Mouse (Mus musculus): Measurements from ENCODE around the gene Tdp2.
"Not testable (repeated sequence)": the region's sequence is repeated elsewhere in the genome, so short reads cannot be mapped to it uniquely, and the experiment has no call there.

Tdp2 gene

GRCm38 (mm10) chr13:24824647-24825046, 6.8 kb upstream of the Tdp2 start:
- no peak for DNase-seq (ENCODE audit: low spot score in 2 of 2)

DNA sequence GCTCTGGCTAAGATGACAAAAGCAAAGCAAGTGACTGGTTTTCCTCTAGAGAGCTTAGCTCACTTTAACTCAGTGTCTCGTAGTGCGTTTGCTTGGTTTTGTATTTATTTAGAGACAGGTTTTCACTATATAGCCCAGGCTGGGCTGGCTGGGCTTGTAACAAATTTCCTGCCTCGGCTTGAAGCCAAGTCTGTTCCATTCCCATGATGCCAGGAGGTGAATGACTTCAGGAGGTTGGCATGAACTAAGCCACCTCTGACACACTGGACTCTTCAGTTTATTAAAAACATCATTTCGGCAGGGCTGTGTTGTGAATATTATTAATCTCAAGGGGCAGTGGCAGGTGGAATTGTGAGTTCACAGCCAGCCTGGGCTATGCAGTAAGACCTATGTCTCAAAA, 5.9 kb upstream of the Tdp2 start:
- no peak for DNase-seq (ENCODE audit: low spot score in 2 of 2)

DNA sequence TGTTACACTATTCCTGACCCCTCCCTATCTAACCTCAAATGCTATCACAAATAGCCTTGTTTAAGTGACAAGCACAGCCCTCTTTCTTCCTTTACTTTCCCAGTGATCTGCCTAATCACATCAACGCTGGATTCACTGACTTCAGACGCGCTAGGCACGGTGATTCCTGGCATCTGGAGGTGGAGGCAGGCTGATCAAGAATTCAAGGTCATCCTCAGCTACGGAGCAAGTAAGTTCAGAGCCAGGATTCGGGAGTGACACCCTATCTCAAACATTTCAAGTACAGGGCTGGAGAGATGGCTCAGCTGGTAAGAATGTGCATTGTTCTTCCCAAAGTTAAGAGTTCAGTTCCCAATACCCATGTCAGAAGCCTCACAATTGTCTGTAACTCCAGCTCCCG, 5.4 kb upstream of the Tdp2 start:
- no peak for DNase-seq (ENCODE audit: low spot score in 2 of 2)

DNA sequence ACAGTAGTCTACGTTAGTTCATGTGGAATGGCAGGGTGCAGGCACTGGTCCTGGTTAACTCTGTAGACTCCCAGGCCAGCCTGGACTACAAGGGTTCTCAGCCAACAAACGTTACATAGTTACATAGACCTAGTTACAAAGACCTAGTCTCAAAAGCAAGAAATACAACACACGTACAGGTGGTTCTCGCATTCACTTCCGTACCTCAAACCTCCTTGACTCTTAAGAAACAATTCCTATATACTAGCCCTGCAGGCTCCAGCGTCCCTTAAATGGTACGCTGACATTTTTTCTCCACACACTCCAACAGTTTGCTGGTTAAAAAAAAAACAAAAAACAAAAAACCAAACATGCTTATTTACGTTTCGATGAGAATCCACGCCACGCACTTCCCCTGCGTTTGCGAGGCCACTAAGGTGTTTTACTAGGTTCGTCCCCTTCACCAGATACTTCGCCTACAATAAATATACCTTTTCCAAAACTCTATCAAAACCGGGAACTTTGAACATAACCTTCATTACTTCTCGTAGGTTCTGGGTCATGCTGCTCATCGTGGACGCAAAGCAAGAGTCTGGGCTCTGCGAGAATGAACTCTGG, 625 bp upstream of the Tdp2 start:
- no peak for DNase-seq (ENCODE audit: low spot score in 2 of 2)

GRCm38 (mm10) chr13:24832131-24832810, 792 bp downstream of the Tdp2 start:
- DNase-seq (ENCODE audit: low spot score in 2 of 2): no peak

DNA sequence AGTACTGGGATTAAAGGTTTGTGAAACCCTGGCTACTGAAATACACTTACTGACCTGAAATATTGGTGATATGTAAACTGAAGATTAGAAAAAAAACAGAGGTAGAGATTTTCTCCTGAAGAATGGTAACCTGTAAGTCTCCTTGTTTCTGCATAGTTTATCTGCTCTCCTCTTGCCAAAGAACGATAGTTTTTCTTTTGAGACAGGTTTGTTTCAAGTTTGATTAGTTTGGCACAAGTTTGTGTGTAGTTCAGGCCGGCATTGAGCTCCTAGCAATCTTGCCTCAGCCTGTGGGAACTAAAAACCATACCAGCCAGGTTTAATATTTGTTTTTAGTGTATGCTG, 1.3 kb downstream of the Tdp2 start:
- no peak for DNase-seq (ENCODE audit: low spot score in 2 of 2)

DNA sequence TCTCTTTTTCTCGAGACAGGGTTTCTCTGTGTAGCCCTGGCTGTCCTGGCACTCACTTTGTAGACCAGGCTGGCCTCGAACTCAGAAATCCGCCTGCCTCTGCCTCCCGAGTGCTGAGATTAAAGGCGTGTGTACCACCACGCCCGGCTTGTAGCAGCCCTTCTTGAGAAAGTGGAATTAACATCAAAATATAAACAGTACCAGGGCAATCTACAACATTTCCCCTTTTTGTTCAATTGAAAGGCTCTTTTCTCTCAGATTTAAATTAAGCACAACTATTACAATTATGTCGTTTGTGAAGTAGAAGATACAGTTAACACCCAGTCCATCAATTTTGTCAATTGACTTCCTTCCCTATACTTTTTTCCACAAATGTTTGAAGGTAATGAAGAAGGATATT, 6.3 kb downstream of the Tdp2 start:
- DNase-seq (ENCODE audit: low spot score in 2 of 2): not testable (repeated sequence)

DNA sequence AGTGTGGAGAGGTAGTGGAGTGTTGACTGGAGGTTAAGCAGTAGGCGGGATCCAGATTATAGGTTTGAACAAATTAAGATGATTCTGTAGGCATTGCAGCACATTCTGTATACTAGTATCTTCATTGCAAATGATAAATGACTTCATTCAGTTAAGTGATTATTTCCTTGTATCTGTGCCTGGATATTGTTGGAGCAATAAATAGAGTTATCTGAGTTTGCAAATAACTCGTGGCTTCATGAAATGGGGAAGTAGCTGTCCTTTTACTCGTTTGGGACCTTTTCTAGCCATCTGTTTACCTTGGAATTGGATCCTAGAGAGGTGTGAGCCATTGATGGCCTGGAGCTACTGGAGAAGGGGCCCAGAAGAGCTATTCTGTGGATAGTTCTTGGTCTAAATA, 8.4 kb downstream of the Tdp2 start:
- DNase-seq (ENCODE audit: low spot score in 2 of 2): no peak

DNA sequence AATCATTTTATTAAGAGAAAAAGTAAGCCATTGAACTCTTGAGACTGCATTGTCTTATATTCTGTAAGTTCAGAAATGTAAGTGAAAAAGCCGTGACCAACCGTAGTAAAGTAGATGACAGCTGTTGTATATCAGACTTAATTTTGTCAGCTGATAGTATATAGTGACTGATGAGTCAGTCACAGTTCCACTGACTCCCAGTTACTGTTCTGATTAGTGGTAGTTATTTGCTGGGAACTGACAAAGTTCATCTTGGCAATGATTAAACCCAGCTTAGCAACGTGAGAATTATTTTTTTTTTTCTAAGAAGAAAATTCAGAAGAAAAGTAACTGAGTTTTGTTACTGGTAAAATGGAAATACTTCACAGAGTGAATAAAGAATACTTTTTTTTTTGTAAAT, 10.2 kb downstream of the Tdp2 start:
- no peak for DNase-seq (ENCODE audit: low spot score in 2 of 2)

- no peak for DNase-seq (ENCODE audit: low spot score in 2 of 2)
These were observed 13.8 kb downstream of the Tdp2 start, which contains the start of gene D130043K22Rik for GRCm38 (mm10) chr13:24844983-24845955. TSS of gene D130043K22Rik (plus strand) at chr13:24845135.

- DNase-seq (ENCODE audit: low spot score in 2 of 2): no peak
These were observed 17.8 kb downstream of the Tdp2 start for GRCm38 (mm10) chr13:24849318-24849717.

GRCm38 (mm10) chr13:24851989-24852388, 20.5 kb downstream of the Tdp2 start:
- no peak for DNase-seq (ENCODE audit: low spot score in 2 of 2)

GRCm38 (mm10) chr13:24852570-24852969, 21.1 kb downstream of the Tdp2 start:
- DNase-seq (ENCODE audit: low spot score in 2 of 2): no peak

DNA sequence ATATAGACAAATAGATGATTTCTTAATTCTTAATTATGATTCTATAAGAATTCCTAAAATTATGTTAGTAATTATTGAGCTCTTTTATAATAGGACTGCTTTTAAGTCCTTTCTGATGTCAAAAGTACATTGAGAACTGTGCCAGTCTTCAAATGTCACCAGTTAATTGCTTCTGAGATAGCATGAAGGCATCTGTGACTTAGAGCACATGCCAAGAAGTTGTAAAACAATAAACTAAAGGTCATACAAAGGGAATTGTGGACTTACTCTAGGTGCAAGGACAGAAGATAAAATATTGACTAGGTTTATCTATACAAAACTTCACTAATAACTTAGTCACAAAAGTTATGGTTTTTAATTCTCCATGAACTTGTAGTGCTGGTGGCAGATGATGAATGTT, 27.6 kb downstream of the Tdp2 start:
- no peak for DNase-seq (ENCODE audit: low spot score in 2 of 2)

DNA sequence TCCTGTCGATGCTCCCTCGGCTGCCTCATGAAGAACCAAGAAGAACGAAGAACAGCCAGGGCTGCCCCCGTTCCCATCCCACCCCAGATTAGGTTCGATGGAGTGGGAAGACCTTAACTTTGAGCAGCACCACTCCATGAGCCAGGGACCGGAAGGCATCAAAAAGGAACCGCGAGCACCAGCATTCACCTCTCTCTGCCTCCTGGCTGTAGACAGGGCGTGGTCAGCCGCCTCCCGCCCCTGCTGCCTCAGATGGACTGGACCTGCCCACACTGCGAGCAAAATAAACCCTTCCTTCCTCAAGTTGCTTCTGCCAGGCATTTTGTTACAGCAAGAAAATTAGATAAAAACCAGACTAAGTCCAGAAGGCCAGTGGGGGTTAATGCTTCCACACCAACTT, 29.6 kb downstream of the Tdp2 start:
- no peak for DNase-seq (ENCODE audit: low spot score in 2 of 2)

DNA sequence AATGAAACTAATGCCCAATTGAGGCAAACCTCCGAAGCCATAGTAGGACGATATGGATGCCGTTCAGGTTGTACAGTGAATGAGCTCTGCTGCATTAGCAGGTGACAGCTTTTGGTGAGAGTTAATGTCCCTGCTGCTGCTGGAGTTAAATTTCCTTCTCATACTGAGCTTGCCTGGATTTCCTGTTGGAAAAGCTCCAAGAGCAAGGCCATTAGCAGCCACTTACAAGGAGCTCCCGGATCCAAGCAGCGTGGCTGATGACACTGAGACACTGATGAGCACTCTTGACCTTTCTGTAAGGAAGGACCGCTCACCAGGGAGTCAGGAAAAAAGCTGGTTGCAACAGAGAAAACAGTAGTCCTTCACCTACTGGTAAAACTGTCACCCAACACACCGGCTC, 30.5 kb downstream of the Tdp2 start:
- no peak for DNase-seq (ENCODE audit: low spot score in 2 of 2)

DNA sequence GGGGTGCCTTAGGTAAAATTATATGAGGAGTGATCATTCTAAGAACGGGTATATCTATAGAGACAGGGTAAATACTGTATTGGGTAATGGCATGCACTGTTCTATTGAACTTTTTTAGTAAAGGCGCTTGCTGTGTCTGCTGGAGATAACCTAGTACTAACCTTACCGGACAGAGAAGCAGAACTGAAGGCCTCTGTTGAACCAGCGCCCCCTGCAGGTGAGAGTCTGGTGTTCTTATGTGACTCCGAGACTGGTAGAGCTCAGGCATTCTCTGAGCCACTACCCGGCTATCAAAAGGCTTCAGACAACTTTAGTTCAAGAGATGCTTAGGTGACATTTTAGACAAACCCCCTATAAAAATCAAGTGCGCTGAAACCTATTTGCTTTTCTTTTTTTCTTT, 31.0 kb downstream of the Tdp2 start:
- DNase-seq (ENCODE audit: low spot score in 2 of 2): peak; percentile 47 to 85

- no peak for DNase-seq (ENCODE audit: low spot score in 2 of 2)
These were observed 35.2 kb downstream of the Tdp2 start for GRCm38 (mm10) chr13:24866430-24867402.

DNA sequence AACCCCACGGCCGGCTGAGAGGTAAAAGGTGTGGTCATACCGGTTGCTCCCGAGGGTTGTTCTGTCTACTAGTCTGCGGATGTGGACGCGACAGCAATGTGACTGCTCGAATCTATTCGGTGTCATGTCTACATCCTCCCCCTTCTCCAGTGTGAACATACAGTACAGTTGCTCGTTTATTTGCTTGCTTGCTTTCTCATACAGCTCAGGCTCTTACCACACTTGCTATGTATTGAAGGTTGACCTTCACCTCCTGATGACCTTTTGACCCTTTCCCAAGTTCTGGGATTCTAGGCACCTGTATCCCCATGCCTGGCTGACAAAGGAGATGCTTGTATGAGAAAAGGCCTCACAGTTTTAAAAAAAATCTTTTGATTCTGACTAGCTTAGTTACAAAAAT, 36.3 kb downstream of the Tdp2 start:
- DNase-seq (ENCODE audit: low spot score in 2 of 2): no peak

- no peak for DNase-seq (ENCODE audit: low spot score in 2 of 2)
These were observed 36.8 kb downstream of the Tdp2 start for GRCm38 (mm10) chr13:24868233-24868632.

DNA sequence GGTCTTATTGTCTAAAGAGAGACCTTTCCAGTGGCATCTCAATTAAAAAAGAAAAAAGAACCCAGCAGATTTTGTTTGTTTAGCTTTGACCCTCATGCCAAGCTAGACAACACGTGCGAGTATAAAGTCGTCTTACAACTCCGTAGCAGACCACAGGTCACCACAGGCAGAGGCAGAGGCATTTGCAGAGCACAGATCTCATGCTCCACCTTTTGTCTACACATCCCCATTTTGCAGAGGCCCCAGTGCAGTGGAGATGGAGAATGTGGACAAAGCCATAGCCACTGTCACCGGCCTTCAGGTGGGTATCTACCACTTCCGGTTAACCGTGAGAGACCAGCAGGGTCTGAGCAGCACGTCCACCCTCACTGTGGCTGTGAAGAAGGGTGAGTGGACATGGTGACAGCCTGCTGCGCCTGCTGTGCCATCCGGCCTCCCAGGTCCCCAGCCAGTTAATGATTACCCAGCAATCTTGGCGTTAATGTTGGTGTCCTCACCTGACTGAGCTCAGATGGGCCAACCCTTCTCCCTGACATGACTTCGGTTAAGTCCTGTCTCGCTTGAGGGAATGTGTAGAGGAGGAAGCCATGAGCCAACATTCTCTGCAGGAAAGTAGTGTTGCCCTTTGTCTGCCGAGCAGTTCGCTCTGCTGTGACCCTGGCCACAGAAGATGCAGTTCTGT, 48.0 kb downstream of the Tdp2 start:
- DNase-seq (ENCODE audit: low spot score in 2 of 2): no peak
